Mouse (Mus musculus) embryonic facial prominence, embryonic 11.5 days (tissue): ENCODE data around the gene Tacc3. TPM values are rescaled to one million over a fixed set of nuclear protein-coding genes. Genes with fewer than 3 reads are reported as not detected.

Source experiments
- ATAC-seq: fragments of 200-750 bp; cut with Nextera tagmentation; replicated peaks from 2 replicates; pipeline ENCODE4 v1.8.0; 2017; ENCODE audit warnings: low read depth; ENCODE audit not compliant: insufficient number of reproducible peaks, low FRiP score, low TSS enrichment
- DNase-seq: peaks from one replicate; pipeline ENCODE4 v3.0.0-alpha.2; 2015; ENCODE audit warnings: low spot score
- H3K27ac ChIP-seq: fragments of 300-500 bp; sonication (generic); replicated peaks from 2 replicates; pipeline ENCODE4 v1.5.1; 2014; ENCODE audit warnings: mild to moderate bottlenecking, low read depth, low read length, control low read depth
- H3K27me3 ChIP-seq: fragments of 300-500 bp; sonication (generic); 2 replicates; pipeline ENCODE4 v1.6.1; 2014; ENCODE audit warnings: mild to moderate bottlenecking, low read length, moderate library complexity, mixed read lengths; ENCODE audit not compliant: control insufficient read depth, insufficient read depth
- H3K36me3 ChIP-seq: fragments of 300-500 bp; sonication (generic); replicated peaks from 2 replicates; pipeline ENCODE4 v1.6.1; 2014; ENCODE audit warnings: low read depth, mild to moderate bottlenecking, low read length, moderate library complexity, mixed read lengths; ENCODE audit not compliant: control insufficient read depth, insufficient read depth
- H3K4me1 ChIP-seq: fragments of 300-500 bp; sonication (generic); 2 replicates; pipeline ENCODE4 v1.6.1; 2014; ENCODE audit warnings: low read length, mixed read lengths; ENCODE audit not compliant: control insufficient read depth, insufficient read depth
- H3K4me2 ChIP-seq: fragments of 300-500 bp; sonication (generic); 2 replicates; pipeline ENCODE4 v1.6.1; 2014; ENCODE audit warnings: low read depth, mild to moderate bottlenecking, control low read depth, low read length, moderate library complexity
- H3K4me3 ChIP-seq: fragments of 300-500 bp; sonication (generic); 2 replicates; pipeline ENCODE4 v1.5.1; 2014; ENCODE audit warnings: low read depth, low read length, control low read depth
- H3K9ac ChIP-seq: fragments of 300-500 bp; sonication (generic); replicated peaks from 2 replicates; pipeline ENCODE4 v1.6.1; 2014; ENCODE audit warnings: mild to moderate bottlenecking, control low read depth, low read length
- H3K9me3 ChIP-seq: fragments of 300-500 bp; sonication (generic); replicated peaks from 2 replicates; pipeline ENCODE4 v1.6.1; 2016; ENCODE audit warnings: mild to moderate bottlenecking, low read length, inconsistent platforms, mixed read lengths; ENCODE audit not compliant: control insufficient read depth
- WGBS: fragments of 180-500 bp; shearing (Covaris S2); extraction: QIAGEN DNeasy Blood & Tissue Kit; methylation state at CpG from one replicate; pipeline ENCODE4 v1.1.7; 2014; 5-methylcytosine and 5-hydroxymethylcytosine counted together
- polyA plus RNA-seq: library from polyadenylated mRNA; unstranded; fragments of >200 nt; fragmentation: Nextera tagmentation; extraction: Ambion mirVana; gene quantifications from 2 replicates; pipeline ENCODE4 v1.2.1, GENCODE M21; 2014

The Tacc3 gene
- polyA plus RNA-seq, 1 experiment from 2014 or later = 328 TPM

DNA sequence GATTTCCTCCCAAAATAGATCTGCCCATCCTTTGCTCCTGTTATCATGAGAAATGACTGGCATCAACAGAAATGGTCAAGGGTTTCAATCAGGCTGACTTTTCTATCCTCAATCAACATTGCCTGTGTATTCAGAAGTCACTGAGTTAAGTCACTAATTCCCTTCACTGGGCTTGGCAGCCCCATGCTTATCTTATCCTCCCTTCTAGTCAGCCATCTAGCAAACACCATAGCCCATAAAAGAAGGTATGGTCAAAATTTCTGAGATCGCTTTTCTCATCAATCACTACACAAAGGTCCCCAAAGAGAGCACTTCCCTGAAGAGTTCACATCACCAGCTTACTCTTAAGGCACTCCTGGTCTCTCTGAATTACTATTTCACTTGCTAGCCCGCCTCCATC is 6.9 kb upstream of the Tacc3 start:
- ATAC-seq = no peak
- Histone ChIP-seq H3K27me3 (no peaks in the 10 kb centered on the region), H3K4me2 (peak overlapping the region; percentile 69), H3K4me3 (peak overlapping the region; percentile 80), H3K9ac (peak overlapping the region; percentile 83), H3K9me3 (no peaks in the 10 kb centered on the region), H3K36me3 (peaks cover 2% of the 10 kb centered on the region), H3K4me1 (peaks cover 4% of the 10 kb centered on the region; the same call in 1 of the 2 replicates), H3K27ac (0 out of 2 replicates have a peak overlapping the region, but pooled peaks have one; percentile 1)
- 24% methylated on average over 2 of the region's 2 CpGs for WGBS
- no peak for DNase-seq

DNA sequence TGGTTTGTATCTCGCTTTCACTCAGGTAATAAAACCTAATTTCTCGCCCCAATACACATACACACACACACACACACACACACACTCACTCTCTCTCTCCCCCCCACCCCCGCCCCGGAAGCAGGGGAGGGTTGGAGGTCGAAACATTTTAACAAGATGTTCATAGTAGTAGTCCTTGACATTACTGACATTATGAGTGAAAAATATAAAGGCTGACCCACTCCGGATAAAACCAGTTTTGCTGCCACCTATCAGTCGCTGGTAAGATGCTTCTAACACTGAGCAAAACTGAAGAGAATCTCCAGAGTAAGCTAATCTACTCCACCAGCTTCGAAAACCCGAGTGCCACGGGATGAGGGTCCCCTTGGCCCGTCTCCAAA is 6.4 kb upstream of the Tacc3 start:
- Histone ChIP-seq H3K4me3 (peak overlapping the region; percentile 80), H3K4me1 (peaks cover 4% of the 10 kb centered on the region; the same call in 1 of the 2 replicates), H3K36me3 (peaks cover 2% of the 10 kb centered on the region), H3K27ac (peak overlapping the region; percentile 91), H3K9ac (peak overlapping the region; percentile 83), H3K27me3 (no peaks in the 10 kb centered on the region), H3K4me2 (peak overlapping the region; percentile 69), H3K9me3 (no peaks in the 10 kb centered on the region)
- WGBS = 1% methylated on average over 11 of the region's 11 CpGs
- ATAC-seq = no peak
- no peak for DNase-seq

DNA sequence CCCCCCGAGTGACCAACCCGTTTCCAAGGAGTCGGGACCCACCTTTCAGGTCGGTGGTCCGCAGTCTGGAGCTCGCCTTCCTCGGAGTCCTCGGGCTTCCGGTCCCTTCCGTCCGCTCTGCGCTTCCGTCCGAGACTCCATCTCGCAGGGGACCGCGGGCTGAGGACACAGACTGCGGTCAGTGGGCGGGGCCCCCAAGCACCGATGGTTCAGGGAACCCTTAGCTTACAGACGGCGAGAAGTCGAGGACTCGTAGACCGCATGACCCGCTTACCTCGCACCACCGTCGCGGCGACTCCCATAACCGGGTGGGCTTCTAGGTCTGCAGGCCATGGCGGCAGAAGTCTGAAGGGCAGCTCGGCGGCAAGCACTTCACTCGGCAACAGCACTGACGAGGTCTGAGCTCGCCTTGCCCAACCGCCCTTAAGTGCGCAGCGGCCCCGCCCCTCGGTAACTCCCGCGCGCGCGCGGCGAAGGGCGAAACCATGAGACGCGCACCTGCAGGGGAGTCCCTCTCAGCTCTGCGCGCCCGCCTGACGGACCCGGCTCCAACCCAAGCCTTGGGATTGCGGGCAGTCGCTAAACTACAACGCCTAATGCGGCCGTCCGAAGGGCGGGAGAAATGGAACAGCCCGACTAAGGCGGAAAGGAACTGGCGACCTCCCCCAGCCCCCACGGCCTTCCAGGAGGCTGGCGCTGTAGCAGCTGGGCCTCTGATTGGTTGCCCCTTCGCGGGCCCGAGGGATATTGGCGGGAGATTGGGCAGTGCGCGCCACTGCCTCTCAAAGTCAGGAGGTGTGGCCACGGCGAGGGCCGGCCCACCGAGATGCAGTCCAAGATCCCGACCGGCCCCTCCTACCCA is 5.8 kb upstream of the Tacc3 start, which contains the start of gene Slbp:
Slbp (minus strand) TSS at position 654 of the 862 bp plus-strand sequence.
- Histone ChIP-seq H3K9ac (peak within 1 kb of the TSS; percentile 83), H3K4me2 (peak within 1 kb of the TSS; percentile 69), H3K4me3 (peak within 1 kb of the TSS; percentile 80), H3K36me3 (peaks cover 2% of the 10 kb centered on the region), H3K4me1 (peaks cover 4% of the 10 kb centered on the region; the same call in 1 of the 2 replicates), H3K27ac (peak within 1 kb of the TSS; percentile 91), H3K9me3 (no peaks in the 10 kb centered on the region), H3K27me3 (no peaks in the 10 kb centered on the region)
- WGBS = under 1% methylated on average over 82 of the region's 82 CpGs
- DNase-seq (peak; percentile 97), ATAC-seq (peak; percentile 95)

GRCm38 (mm10) chr5:33652783-33653173 is 5.2 kb upstream of the Tacc3 start:
- Histone ChIP-seq H3K27ac (no peak overlapping the region), H3K4me2 (peak overlapping the region; percentile 50), H3K9me3 (no peaks in the 10 kb centered on the region), H3K9ac (peak overlapping the region; percentile 46), H3K4me3 (peak overlapping the region; percentile 80), H3K36me3 (peaks cover 2% of the 10 kb centered on the region), H3K27me3 (no peaks in the 10 kb centered on the region), H3K4me1 (peaks cover 4% of the 10 kb centered on the region; the same call in 1 of the 2 replicates)
- ATAC-seq (peak; percentile 26), DNase-seq (no peak)
- WGBS = 4% methylated on average over 9 of the region's 9 CpGs

GRCm38 (mm10) chr5:33654424-33654823 is 3.5 kb upstream of the Tacc3 start:
- DNase-seq = no peak
- Histone ChIP-seq H3K27me3 (no peaks in the 10 kb centered on the region), H3K27ac (no peak overlapping the region), H3K9me3 (no peaks in the 10 kb centered on the region), H3K36me3 (no peaks in the 10 kb centered on the region; the same call in 1 of the 2 replicates), H3K4me2 (no peak overlapping the region), H3K4me3 (no peak overlapping the region), H3K4me1 (peaks cover 4% of the 10 kb centered on the region; the same call in 1 of the 2 replicates), H3K9ac (no peak overlapping the region)
- ATAC-seq = no peak
- 95% methylated on average over 13 of the region's 13 CpGs for WGBS

DNA sequence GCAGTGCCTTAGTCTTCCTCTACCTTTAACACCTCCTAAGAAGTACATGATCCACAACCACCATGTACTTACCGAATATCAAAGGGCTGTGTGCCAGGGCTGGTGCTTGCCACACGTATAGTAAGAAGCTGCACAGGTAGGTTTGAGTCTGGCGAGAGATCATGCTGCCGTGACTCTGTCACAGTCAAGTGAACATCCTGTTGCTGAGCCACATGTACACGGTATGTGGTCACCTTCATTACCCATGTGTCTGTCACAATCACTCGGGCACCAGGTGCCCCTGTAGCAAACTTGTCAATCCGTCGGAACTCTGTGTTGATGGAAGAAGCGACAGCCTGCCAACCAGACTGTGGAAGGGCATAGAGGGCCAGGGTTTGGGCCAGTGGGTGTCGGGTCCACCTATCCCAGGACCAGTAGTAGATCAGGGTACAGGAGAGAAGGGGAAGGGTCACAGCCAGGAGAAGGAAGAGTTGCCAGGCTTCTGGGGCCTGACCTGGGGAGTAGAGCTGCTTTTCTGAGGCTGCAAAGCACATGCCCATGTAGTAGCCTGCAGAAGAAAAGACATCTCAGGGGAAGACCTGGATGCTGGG is 2.6 kb upstream of the Tacc3 start:
- H3K4me1 ChIP-seq = peaks cover 5% of the 10 kb centered on the region; the same call in 1 of the 2 replicates
- H3K4me2 ChIP-seq = no peak overlapping the region
- H3K9me3 ChIP-seq = no peaks in the 10 kb centered on the region
- no peak overlapping the region for H3K9ac ChIP-seq
- 94% methylated on average over 10 of the region's 10 CpGs for WGBS
- no peak overlapping the region for H3K27ac ChIP-seq
- ATAC-seq (no peak), DNase-seq (no peak)
- no peaks in the 10 kb centered on the region for H3K27me3 ChIP-seq
- no peaks in the 10 kb centered on the region for H3K36me3 ChIP-seq
- no peak overlapping the region for H3K4me3 ChIP-seq

DNA sequence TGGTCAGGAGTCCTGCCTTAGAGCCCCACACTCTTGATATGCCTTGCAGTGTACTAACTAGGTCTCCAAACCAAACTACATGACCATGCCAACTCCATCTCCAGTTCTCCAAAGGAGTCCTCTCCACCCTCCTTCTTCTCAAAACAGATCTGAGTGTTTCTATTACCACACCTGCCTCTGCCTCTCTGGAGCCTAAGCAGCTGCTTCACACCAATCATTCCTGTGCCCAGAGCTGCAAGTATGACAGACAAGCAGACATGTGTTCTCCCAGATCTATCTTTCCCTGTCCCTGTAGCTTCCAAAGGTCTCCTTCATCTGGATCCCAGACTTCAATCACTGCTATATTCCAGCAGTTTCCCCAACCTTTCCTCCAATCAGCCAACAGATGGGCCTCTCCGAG is 1.2 kb upstream of the Tacc3 start:
- H3K27me3 ChIP-seq = no peaks in the 10 kb centered on the region
- H3K27ac ChIP-seq = no peak overlapping the region
- DNase-seq (no peak), ATAC-seq (no peak)
- peak overlapping the region; percentile 70 for H3K9ac ChIP-seq
- no peaks in the 10 kb centered on the region for H3K9me3 ChIP-seq
- H3K36me3 ChIP-seq = peaks cover 7% of the 10 kb centered on the region
- peak overlapping the region; percentile 83 for H3K4me2 ChIP-seq
- H3K4me3 ChIP-seq = peak overlapping the region; percentile 82
- 26% methylated on average over 1 of the region's 1 CpGs for WGBS
- H3K4me1 ChIP-seq = 0 out of 2 replicates have a peak, but pooled peaks cover 2% of the 10 kb centered on the region
